Comparison of ENCODE assay signal across 9 mouse cellular contexts in the genomic region with DNA sequence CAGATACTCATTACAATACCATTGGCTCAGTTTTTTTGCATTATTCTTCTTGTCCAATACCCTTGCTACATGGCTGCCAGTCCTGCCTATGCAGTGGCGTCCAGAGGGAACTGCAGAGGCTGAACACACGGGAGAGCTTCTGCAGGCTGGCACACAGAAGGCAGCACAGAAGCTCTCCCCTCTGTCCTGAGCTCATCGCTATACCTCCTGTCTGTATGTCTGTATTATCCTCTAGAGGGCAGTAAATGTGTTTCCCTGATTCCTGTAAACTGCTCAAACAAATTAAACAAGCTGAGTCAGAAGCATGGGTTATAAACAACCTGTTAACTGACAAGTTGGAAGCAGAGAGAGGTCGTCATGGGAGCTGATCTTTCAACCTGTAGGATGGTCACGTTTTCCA. TPM values are rescaled to one million over a fixed set of nuclear protein-coding genes. Genes with fewer than 3 reads are reported as not detected.
DNase-seq lines count a peak whose midpoint lies in the region; ATAC-seq and TF ChIP-seq lines count a peak whose summit lies in the region.
"Had no signal": no experiment of that assay in that cellular context is flagged by ENCODE, and none has a peak within 500 bp of the region (broad histone marks: within the 10 kb centered on the region; RNA-seq: fewer than 3 reads in every experiment).

No protein-coding gene starts in this region.

- no peak for DNase-seq in gastrocnemius, adult 2 months
- DNase-seq in gastrocnemius, adult 18-20 months (ENCODE audit: low spot score), result no peak
- DNase-seq in thymus, postnatal 0 days (ENCODE audit: low spot score), result peak; percentile 36
- no peak for DNase-seq in thymus, postnatal 14 days
- DNase-seq in spleen, adult 12 weeks (ENCODE audit: low spot score), result no peak
- no peak for DNase-seq in frontal cortex, adult 2 months (ENCODE audit: extremely low spot score in 1 of 2, low spot score in 1 of 2)
- DNase-seq in kidney, postnatal 4 days, result no peak

- H3K27me3 ChIP-seq in intestine, embryonic 16.5 days (replicated peaks; ENCODE audit: control insufficient read depth, insufficient read depth, low read length), result no peaks in the 10 kb centered on the region
- H3K27me3 ChIP-seq: limb, embryonic 15.5 days had no signal

- intact Hi-C loops in gastrocnemius, adult 2 months (cut with DNase I), result no loop called here

- H3K9ac ChIP-seq in intestine, embryonic 16.5 days (ENCODE audit: low read depth, low read length), result no peak overlapping the region
- H3K9ac ChIP-seq: limb, embryonic 15.5 days had no signal

- peak; percentile 61 for TF ChIP-seq CTCF in gastrocnemius, adult 2 months (IDR thresholded peaks at IDR 0.05)

- peak; percentile 71 for ATAC-seq in intestine, embryonic 16.5 days

- H3K9me3 ChIP-seq in intestine, embryonic 16.5 days (ENCODE audit: control insufficient read depth, low read length), result no peaks in the 10 kb centered on the region
- H3K9me3 ChIP-seq: limb, embryonic 15.5 days had no signal

- 38% methylated on average over 5 of the region's 5 CpGs for WGBS in intestine, embryonic 16.5 days

- H3K4me2 ChIP-seq in intestine, embryonic 16.5 days (ENCODE audit: low read depth, low read length), result no peak overlapping the region
- H3K4me2 ChIP-seq: limb, embryonic 15.5 days had no signal

- H3K4me3 ChIP-seq in gastrocnemius, adult 2 months, result no peak overlapping the region
- no peak overlapping the region for H3K4me3 ChIP-seq in intestine, embryonic 16.5 days (ENCODE audit: low read length)
- H3K4me3 ChIP-seq: limb, embryonic 15.5 days had no signal

- peak overlapping the region; percentile 3; the same call in 1 of the 2 replicates for H3K27ac ChIP-seq in gastrocnemius, adult 2 months
- H3K27ac ChIP-seq in intestine, embryonic 16.5 days (ENCODE audit: low read length), result no peak overlapping the region
- H3K27ac ChIP-seq: limb, embryonic 15.5 days had no signal

- no peaks in the 10 kb centered on the region for H3K4me1 ChIP-seq in intestine, embryonic 16.5 days (ENCODE audit: control insufficient read depth, insufficient read depth, low read length)
- H3K4me1 ChIP-seq: limb, embryonic 15.5 days had no signal

- H3K36me3 ChIP-seq in intestine, embryonic 16.5 days (ENCODE audit: control insufficient read depth, insufficient read depth, low read length), result peaks cover 3% of the 10 kb centered on the region

RNA-seq across cellular contexts. Expression of a gene that starts 21.8 kb away (rescaled TPM):
- total RNA-seq in gastrocnemius, adult 2 months (2021), result 1 to 10 TPM; 1.5 to 2.3 TPM
- total RNA-seq in gastrocnemius, adult 18-20 months (2021), result 1 to 10 TPM; 1.7 to 2.2 TPM
- polyA plus RNA-seq in thymus, postnatal 0 days (2015; fragmentation: Nextera tagmentation; extraction: Ambion mirVana), result 18.5 and 20.2 TPM in 2 replicates
- 15.6 and 18.0 TPM in 2 replicates for polyA plus RNA-seq in intestine, embryonic 16.5 days (2015; fragmentation: Nextera tagmentation; extraction: Ambion mirVana)
- 10.6 and 11.8 TPM in 2 replicates for polyA plus RNA-seq in frontal cortex, adult 2 months (2012; rRNA removed)

RNA-seq across cellular contexts. Expression of a gene that starts 22.0 kb away (rescaled TPM):
- 10 to 100 TPM in 1 of 2 experiments, 1 to 10 TPM in 1; 9.6 to 12.9 TPM for total RNA-seq in gastrocnemius, adult 2 months (2021)
- 10 to 100 TPM in 1 of 2 experiments, 1 to 10 TPM in 1; 9.7 to 12.7 TPM for total RNA-seq in gastrocnemius, adult 18-20 months (2021)
- 12.2 and 12.3 TPM in 2 replicates for polyA plus RNA-seq in thymus, postnatal 0 days (2015; fragmentation: Nextera tagmentation; extraction: Ambion mirVana)
- polyA plus RNA-seq in intestine, embryonic 16.5 days (2015; fragmentation: Nextera tagmentation; extraction: Ambion mirVana), result 31.7 and 32.4 TPM in 2 replicates
- polyA plus RNA-seq in frontal cortex, adult 2 months (2012; rRNA removed), result 13.5 and 14.5 TPM in 2 replicates
